Mouse (Mus musculus): Measurements from ENCODE around the gene Ehd4. TPM values are rescaled to one million over a fixed set of nuclear protein-coding genes. Genes with fewer than 3 reads are reported as not detected.

Ehd4 gene
- total RNA-seq, 2 experiments from 2014 or later: 36.0 to 56.6 TPM

GRCm38 (mm10) chr2:120108077-120108476 is 46.3 kb downstream of the Ehd4 start:
- no peak for DNase-seq

GRCm38 (mm10) chr2:120107446-120107845 is 47.0 kb downstream of the Ehd4 start:
- DNase-seq: no peak

DNA sequence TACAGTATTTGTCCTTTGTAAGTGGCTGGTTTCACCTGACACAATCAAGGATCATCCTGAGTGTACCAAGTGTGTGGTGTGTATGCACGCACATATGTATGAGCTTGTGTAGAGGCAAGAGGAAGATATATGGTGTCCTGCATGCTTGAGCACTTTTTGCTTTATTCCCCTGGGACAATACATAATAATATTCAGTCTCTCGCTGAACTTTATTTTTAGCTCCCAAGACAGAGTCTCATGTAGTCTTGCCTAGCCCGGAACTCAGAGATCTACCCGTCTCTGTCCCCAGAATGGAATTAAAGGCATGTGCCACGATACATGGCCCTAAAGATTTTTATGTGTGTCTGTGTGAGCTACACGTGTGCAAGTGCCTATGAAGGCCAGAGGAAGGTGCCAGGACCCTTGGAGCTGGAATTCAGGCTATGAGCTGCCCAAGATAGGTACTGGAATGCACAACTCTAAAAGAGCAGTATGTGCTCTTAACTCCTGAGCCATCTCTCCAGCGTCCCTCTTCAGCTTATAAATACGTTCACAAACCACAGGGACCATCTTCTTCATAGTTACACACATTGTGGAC is 47.9 kb downstream of the Ehd4 start:
- DNase-seq: no peak

DNA sequence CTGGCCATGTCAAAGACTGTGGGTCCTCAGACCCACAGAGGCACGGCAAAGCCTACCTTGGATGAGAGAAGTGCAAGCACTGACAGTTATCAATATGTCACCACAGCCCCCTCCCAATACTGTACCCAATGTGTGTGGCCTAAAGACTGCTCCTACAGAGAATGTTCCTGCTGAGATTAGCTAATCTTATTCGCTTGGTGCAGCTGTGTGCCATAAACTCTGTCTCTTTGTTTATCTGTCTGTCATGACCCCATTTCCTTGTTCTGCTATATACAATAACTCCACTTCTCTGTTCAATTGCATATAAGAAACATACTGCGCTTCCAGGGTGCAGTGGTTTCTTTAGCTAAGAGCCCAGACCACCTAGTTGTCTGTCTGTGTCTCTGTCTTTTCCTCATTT is 48.5 kb downstream of the Ehd4 start:
- no peak for DNase-seq

DNA sequence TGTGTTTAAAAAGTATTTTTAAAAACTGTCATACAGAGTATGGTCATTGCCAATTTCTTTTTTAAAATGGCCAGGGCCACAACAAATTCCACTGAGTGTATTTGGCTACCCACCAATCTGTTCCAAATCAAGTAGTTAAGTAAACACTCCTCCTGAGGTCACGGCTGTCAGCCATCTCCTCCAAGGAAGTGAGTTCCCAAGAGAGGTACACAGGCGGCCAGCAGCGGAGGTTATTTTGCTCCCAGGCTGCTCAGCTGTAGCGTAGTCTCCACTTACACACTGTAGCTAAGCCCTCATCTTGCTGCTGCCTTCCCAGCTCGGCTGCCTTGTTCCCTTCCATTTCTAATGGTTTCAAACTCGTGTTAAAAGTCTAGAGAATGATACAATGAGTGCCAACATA is 51.5 kb downstream of the Ehd4 start:
- peak; percentile 71 for DNase-seq

GRCm38 (mm10) chr2:120102450-120102849 is 52.0 kb downstream of the Ehd4 start:
- DNase-seq: no peak

- DNase-seq: no peak
Measured at GRCm38 (mm10) chr2:120101961-120102360, 52.4 kb downstream of the Ehd4 start.

GRCm38 (mm10) chr2:120099886-120100285 is 54.5 kb downstream of the Ehd4 start:
- peak; percentile 49 for DNase-seq

DNA sequence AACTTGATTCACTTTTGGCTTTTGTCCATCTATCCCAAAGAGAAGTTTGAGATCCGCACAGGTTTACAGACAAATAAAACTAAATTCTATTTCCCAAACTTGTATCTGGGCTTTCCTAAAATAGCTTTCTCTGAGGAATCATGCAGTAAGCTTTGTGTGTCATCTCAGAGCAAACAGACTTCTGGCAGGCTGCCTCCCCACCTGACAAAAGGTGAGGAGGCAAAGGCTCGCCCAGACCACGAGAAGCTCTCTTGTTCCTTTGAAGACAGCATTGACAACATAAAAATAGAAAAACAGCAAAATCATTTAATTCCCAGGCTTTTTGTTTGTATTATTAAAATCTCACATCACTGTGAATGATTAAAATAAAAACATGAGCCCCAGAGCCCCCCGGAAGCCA is 55.1 kb downstream of the Ehd4 start:
- no peak for DNase-seq

GRCm38 (mm10) chr2:120098781-120099202 is 55.6 kb downstream of the Ehd4 start:
- DNase-seq: no peak

DNA sequence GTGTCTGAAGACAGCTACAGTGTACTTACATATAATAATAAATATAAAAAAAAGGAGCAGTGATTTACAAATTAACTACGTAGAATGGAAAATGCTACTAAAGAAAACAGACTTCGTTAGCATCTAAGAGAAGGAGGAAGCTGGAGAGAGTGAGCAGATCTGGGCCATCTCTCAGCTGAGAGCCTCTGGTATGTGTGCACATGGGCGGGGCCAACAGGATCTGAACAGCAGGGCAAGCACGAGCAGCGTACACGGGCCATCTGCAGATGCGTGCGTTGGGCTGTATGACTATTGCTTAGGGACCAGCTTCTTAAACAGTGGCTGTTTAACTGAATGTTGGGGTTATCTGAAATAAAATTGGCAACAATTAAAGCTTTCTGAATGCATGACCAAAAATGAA is 56.5 kb downstream of the Ehd4 start:
- no peak for DNase-seq

GRCm38 (mm10) chr2:120096711-120097110 is 57.7 kb downstream of the Ehd4 start:
- DNase-seq: no peak

DNA sequence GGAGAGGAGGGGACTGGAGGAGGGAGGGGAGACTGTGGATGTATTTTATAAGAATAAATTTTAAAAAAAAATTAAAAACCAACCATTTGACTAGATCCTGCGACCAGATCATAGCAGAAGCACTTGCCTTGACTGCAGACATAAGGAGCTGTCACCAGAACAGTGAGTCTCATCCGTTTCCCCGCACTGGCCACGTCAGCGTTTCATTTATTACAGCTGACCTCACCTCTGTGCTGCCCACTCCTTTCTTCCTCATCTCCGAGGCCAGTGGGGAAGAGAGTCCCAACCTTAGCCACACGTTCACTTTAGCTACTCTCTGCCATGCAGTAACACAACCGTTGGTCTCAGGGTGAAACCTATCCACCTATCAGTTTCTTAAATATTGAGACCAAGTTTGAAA is 58.2 kb downstream of the Ehd4 start:
- no peak for DNase-seq

- DNase-seq: no peak
Measured at GRCm38 (mm10) chr2:120095171-120095570, 59.2 kb downstream of the Ehd4 start.

- no peak for DNase-seq
Measured at GRCm38 (mm10) chr2:120093671-120094430, 60.6 kb downstream of the Ehd4 start.

- no peak for DNase-seq
Measured at GRCm38 (mm10) chr2:120090979-120091378, 63.4 kb downstream of the Ehd4 start.

- DNase-seq: no peak
Measured at GRCm38 (mm10) chr2:120087897-120088296, 66.5 kb downstream of the Ehd4 start.

DNA sequence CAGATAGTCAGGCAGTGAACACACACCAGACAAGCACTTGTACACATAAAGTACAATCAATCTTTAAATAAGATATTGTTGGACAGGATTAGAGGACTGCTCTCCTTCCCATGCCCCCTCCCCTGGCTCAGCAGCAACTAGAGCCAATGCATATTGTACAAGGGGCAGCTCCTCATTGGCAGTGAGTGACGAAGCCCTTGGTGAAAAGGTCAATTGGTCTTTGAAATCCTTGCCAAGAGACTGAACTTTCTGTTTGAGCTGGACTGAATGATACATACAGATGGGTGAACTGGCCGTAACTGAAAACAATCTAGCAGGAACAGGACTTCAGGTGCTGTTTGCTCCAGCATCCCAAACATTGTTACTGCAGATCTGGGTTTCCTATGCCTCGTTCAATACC is 67.0 kb downstream of the Ehd4 start:
- no peak for DNase-seq

GRCm38 (mm10) chr2:120086038-120086437 is 68.4 kb downstream of the Ehd4 start:
- DNase-seq: no peak

- DNase-seq: peak; percentile 50
Measured at GRCm38 (mm10) chr2:120084593-120085361, 69.6 kb downstream of the Ehd4 start.

- DNase-seq: no peak
Measured at GRCm38 (mm10) chr2:120082416-120082815, 72.0 kb downstream of the Ehd4 start.

- peak; percentile 34 for DNase-seq
Measured at GRCm38 (mm10) chr2:120076076-120076705, 78.2 kb downstream of the Ehd4 start.

DNA sequence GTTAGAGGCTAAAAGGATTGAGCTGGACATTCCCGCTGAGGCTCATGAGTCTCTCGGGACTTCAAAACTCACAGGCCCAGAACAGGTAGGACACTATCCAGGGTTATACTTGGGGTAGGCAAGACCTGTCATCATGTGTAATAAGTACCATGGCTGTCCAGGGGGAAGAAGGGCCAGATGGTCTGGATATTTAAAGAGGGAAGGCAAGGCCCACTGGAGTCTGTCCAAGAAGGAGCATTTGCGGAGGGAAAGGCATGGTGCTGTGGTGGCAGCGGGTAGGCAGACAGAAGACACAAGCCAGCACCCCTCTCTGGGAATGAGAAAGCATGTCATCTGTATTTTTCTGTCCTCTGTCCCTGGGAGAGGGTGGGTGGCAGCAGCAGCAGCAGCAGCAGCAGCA is 80.3 kb downstream of the Ehd4 start:
- DNase-seq: no peak

Measured in gastrocnemius, postnatal 25 days (tissue).